Mouse (Mus musculus) liver (tissue): ENCODE results near the gene Mfsd7a.
"Not testable (repeated sequence)": the region's sequence is repeated elsewhere in the genome, so short reads cannot be mapped to it uniquely, and the experiment has no call there.

Experiments
- DNase-seq: peaks from one replicate; pipeline ENCODE4 v3.0.0-alpha.2; 2020; ENCODE audit warnings: mixed read lengths

Mfsd7a gene

DNA sequence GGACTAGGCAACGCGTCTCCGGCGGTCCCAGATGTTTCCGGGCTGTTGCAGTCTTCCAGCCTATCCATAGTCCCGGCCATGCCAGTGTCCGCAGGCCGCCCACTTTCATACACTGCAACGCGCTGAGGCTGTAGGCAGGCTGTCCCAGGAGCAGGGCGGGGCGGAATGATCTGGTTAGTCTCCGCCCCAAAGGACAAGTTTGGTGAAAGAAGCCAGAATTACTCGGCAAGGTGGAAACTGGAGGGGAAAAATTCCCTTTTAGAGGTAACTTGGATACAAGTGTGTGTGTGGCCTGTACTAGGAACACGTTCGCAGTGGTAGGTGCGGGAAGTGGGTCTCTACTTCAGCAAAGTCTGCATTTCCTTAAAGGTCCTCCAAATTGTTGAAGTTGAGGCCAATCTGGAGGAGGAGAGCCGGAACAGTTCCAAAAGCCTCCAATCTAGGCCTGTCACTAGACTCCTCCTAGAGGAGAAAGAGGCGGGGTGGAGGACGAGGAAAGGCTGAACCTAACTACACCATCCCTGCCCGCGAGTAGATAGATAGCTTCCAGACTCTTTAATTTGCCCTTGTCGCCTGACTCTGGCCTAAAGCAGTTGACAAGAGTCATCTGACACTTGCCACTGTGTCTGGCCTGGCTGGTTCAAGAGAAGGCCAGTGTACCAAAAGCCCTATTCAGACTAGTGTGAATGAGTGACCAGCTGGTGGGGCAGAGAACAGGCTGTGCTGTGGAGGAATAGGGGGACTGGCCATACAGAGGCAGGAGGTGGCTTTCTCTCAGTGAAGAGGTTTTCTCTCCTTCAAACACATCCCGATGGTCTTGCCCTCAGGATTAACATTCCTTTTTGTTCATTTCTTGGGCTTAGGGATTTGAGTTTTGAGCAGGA is at the start of gene Mfsd7a:
Gene Mfsd7a (minus strand): TSS at position 107 of the 884 bp plus-strand sequence.
- peak; percentile 75 for DNase-seq

DNA sequence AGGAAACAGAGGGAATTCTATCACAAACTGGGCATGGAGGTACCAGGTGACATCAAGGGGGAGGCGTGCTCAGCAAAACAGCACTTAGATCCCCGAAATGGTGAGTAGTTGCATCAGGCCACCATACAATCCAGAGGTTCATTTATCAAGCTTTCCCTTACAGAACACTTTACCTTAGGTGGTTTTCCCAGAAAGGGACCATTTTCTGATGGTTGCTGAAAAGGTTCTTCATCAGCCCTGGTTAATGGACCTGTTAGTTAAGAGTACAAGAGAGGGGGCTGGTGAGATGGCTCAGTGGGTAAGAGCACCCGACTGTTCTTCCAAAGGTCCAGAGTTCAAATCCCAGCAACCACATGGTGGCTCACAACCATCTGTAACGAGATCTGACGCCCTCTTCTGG is 37.5 kb upstream of the Mfsd7a start:
- DNase-seq, result not testable (repeated sequence)

DNA sequence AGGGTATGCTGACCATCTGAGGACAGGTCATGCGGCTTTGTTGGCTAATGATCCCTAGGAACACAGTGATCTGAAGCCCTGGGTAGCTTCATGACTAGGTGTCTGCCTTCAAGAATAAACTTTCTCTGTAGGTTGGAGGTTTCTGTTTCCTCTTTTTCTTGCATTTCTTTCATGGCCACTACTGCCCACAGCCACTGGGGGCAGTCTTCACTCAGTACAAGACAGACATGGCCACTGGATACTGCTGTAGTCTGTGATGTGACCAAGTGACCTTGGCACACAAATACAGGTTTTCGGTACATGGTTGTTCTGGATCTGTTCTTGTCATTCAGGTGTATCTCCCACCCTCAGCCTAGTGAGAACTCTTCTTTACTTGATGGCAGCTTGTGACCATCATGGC is 36.5 kb upstream of the Mfsd7a start:
- DNase-seq, result peak; percentile 45

DNA sequence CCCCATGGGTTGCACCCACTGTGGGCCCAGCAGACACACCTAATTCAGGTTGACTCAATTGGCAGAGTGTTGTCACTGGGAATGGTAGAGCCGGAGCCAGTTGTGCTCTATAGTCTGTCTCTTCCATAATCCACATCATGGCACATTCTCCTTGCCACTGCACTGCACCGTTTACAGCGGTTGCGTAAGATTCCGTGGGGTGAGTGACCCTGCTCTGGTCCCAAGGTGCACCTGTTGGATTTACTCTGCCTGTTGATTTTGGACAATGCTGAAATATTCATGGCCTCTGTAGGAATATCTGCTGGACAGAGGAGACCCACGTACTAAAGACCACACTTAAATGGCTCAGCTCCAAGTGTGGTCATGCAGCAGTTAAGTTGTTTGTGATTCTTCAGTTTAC is 34.3 kb upstream of the Mfsd7a start:
- DNase-seq, result no peak

DNA sequence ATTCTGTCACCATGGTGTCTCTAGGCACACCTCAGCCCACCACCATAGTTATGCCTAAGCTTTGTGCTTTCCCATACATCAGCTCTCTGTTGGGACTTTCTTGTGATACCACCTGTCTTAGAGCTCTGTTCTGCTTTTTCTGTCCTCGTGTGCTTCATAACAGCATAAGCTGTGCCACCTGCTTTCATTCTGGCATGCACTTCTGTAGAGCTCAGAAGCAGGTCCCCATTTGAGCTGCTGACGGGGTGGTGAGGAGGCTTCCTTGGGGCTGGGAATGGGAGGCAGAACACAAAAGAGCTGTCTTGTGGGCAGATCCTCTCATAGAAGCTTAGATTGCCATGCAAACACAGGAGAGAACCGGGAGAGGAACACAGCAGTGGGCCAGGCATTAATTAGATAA is 27.3 kb upstream of the Mfsd7a start:
- no peak for DNase-seq

DNA sequence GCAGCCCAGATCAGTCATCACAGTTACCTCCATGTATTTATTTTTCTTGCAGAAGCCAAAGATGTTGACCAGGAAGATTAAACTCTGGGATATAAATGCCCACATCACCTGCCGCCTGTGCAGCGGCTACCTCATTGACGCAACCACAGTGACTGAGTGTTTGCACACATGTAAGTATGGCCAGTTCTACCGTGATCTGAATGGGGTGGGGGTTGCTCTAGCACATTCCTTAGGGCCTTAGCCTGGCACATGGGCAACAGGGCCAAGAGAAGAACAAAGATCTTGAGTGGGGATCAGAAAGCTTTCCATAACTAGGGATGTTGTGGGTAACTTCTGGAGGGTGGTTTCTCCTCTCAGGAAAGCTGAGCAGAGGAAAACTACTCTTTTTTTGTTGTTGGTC is 25.0 kb upstream of the Mfsd7a start:
- DNase-seq, result no peak

DNA sequence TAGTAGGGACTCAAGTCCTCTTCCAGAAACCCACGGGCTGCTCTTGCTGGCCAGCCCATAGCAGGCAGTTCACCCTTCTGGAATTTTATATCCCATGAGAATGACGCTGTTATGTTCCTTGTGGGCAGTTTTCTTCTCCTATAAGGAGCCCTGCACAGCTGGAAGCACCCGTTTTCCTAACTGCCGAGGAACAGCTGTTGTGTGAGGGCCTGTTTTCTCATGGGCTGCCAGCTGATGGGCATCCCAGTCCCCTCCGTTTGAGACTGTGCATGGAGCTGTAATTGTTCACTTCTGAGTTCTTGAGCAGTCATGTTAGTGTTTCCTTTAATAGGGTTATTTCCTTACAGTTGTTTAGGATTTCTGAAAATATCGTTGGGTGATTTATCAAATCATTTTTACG is 20.9 kb upstream of the Mfsd7a start:
- DNase-seq, result no peak

DNA sequence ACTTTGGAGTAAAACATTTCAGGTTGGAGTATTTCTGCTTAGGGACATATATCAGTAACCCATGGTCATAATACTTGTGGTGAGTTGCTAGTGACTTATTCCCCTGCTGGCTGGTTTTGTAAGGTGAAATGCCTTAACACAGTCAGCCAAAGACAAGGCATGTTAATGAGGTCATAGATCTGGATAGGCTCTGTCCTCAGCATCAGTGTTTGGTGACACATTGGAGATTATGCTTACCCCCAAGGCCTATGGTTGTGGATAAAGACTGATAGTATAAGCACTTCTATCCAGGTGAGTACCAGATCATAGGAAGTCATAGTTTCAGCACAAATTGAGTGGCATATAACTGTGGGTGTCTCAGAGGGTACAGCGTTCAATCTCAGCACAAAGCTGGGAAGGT is 18.0 kb upstream of the Mfsd7a start:
- DNase-seq, result no peak

DNA sequence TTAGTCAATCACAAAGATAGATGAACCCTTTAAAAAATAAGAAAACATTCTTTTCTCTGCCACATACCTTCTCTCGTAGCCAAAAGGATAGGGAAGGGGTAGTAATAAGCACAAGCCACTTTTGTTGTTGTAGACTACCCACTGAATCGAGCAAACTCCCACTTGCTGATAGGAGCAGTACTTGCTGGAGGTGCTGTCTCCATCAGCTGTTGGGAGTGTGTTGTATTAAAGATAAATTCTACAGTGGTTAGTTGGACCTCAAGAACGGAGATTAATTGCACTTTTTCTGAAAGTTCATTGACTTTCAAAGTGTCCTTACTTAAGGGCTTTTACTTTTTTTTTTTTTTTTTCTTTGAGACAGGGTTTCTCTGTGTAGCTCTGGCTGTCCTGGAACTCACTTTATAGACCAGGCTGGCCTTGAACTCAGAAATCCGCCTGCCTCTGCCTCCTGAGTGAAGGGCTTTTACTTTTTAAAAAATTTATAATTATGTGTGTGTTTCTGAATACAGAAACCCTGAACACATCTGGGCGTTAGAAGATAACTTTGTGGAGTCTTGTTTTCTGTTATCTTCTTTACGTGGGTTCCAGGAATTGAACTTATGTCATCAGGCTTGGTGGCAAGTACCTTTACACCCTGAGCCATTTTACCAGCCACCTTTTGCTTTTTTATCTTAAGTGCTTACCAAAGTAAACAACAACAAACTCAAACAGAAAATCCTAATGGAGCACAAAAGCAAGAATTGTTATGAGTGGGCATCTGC is 16.6 kb upstream of the Mfsd7a start:
- peak; percentile 31 for DNase-seq

DNA sequence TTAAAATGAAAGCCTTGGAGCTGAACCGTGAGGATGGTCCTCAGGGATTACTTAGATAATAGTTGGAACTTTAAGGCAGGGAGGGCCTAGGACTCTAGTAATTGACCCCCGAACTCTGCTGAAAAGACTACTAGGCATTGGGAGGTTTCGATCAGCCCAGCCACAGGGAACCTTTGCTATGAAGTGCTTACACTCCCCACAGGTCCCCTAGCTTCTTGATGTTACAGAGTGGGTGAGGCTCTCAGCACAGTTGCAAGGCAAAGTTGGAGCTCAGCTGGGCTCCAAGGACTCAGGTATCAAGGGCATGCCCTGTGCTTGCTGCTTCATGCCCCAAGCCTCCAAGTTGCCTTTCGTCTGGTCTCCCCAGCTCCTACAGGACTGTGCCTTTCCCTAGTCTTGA is 13.8 kb upstream of the Mfsd7a start:
- peak; percentile 10 for DNase-seq

DNA sequence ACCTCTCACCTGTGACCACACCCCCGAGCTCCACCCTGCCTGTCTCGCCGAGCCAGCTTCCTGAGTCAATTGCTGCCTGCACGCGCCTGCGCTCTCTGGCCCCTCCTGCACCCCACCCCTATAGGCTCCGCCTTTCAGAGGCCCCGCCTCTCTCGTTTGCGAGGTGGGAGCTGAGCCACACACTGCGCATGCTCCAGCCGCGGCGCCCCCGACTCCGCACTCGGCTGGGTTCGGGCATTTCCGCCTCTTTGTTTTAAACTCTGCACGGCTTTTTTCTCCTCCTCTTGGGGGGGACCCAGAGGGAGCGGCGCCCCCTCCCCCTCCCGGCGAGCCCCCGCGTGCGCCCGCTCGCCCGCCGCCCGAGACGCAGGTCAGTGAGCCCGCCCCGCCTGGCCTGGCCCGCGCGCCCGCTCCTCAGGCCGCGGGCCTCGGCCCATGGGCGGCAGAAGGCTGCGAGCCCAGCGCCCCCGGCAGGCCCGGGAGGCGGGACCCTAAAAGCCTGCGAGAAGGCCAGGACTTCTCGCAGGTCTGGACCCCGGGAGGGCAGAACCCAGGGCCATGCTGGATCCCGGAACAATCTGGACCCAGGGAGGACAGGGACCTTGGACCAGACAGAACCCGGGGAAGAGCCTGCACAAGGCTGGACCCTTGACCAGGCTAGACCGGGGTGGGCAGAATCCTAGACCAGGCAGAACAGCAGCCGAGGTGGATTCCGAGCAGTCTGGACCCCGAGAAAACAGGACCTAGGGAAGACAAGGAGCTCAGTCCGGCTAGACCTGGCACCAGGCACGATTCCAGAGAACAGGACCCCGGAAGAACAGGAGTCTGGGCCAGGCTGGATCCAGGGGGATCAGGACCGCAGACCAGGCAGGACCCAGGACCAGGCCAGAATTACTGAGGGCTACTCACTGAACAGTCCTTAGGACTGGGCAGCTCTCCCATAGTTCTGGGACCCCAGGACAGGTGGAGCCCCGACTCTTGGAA is 12.7 kb upstream of the Mfsd7a start, which contains the start of gene Pcgf3:
Gene Pcgf3 (plus strand): TSS at position 151 of the 984 bp plus-strand sequence.
- DNase-seq, result peak; percentile 99

DNA sequence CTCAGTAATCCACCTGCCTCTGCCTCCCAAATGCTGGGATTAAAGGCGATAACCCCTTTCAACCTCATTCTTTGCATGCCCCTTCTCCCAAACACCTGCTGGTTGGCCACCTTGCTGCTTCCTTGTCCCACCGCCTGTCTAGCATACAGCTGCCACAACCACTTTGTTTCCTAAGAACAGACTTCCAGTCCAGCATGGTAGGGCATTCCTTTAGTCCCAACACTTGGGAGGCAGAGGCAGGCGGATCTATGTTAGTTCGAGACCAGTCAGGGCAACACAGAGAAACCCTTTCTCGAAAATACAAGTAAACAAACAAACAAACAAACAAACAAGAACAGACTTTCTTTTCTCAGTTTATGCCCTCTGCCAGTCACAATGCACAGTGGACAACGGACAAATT is 11.8 kb upstream of the Mfsd7a start:
- DNase-seq, result no peak

DNA sequence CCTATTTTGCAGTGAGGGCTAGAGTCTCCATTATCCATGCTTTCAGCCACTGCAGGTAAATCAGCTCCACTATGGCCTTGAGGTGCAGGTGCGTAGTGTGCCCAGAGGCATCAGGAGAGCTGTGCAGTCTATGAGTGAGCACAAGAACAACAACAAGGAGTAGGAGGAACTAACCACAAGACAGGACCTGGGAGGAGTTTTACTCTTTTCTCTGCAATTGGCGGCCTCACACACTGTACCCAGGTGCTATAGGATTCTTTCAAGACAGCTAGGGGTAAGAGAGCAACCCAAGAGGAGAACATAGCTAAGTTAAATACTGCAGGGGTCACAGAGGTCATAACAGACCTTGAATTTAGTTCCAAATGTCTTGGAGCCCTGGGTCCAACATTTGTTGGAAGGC is 10.0 kb upstream of the Mfsd7a start:
- DNase-seq, result no peak

DNA sequence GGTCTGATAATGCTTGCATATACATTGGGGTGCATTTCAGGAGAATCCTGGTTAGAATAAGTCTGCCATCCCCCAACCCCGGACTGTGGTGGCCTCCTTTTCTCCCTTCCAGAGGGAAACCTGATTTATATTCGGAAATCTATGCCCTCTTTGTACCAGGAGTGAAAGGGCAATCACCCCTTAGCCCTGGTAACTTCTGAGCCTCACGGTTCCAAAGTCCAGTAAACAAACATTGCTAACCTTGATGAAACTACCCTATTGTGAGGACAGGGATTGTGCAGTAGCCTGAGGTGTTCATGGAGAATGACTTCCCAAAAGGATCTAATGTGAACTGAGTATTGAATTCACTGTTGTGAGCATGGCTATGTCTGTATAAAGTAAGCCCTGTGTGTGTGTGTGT is 5.4 kb upstream of the Mfsd7a start:
- DNase-seq, result no peak

DNA sequence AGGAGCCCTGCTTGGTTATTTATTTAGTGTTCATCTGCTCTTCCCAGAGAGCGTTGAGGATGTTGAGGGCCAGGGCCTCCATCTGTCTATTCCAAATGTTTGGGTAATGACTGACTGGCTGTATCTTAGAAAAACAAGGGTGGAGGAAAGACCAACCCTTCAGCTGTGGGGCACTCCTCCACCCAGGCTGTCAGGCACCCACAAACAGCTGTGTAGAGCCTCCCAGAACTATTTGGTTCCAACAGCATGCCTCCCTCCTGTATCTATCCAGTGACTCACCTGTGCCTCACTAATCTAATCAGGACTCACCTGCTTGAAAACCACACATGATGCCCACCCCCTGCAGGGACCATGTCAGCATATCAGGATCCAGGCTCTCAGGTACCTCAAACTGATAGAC is 3.7 kb upstream of the Mfsd7a start:
- no peak for DNase-seq

DNA sequence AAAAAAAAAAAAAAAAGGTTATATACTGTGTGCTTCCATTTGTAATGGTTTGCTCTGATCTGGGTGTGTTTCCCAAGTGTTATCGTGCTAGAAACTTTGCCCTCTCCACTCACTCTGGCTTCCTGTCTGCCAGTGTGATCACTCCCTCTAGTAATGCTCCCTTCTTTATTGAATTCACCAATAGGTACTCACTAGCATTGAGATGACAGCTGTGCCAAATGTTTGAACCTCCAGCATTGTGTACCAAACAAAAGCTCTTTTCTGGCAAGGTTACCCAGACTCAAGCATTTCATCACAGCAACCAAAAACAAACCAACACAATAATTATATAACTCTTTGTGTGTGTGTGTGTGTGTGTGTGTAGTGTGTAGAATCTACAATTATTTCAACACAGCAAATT is 2.9 kb upstream of the Mfsd7a start:
- no peak for DNase-seq

DNA sequence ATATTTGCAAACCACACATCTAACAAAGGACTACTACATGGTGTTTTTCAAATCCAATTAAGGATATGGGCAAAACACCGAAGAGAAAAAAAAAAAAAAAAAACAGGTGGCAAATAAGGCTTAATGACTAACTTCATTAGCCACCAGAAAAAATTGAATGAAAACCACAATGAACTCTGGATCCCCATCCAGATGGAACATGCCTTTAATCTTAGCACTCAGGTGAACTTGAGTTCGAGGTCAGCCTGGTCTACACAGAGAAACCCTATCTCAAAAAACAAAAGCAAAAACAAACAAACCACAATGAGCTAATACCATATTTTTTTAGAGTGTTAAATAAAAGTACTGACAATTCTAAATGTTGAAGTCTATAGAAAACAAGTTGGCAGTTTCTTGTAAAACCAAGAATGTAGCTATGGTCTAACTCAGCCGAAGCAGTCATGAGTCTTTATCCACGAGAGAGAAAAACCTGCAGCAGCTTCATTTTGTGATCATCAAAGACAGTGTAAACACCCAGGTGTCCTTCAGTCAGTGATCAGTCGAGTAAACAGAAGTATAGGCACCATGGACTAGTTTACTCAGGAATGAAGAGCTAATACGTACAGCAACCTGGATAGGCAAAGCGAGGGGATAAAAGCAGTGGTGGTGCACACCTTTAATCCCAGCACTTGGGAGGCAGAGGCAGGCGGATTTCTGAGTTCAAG is 2.3 kb upstream of the Mfsd7a start:
- DNase-seq, result no peak

DNA sequence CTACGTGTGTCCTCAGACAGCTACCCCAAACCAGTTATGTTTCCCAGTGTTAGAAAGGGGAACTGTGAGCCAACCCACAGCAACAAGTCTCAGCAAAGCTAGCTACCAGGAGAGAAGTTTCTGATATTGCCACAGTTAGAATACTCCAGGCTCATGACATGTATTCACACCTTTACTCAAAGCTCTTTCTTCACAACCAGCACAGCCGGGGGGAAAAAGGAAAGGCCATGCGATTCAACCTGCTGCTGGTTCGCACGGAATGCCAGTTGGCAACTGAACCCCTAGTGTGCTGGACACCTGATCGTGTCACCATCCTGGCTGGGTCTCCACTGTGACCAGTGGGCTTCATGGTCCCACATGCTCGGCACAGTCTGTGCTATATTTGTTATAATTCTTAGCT is 834 bp downstream of the Mfsd7a start:
- no peak for DNase-seq

DNA sequence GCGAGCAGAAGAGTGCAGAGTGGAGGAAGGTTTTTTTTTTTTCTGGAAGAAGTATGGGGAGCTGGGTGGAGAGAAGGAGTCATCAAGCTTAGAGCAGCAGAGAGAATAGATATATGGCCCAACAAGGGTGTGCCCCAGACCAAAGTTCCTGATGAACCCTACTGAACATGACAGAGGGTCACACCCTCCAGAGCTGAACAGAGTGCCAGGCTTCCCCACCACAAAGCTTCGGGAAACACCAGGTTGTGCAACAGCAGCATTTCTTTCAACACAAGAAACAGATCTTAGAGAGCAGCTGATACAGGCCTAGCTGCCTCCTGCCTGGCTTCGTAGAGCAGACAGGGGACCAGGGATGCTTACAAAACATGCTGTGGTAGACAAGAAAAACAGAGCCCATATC is 1.7 kb downstream of the Mfsd7a start:
- no peak for DNase-seq

DNA sequence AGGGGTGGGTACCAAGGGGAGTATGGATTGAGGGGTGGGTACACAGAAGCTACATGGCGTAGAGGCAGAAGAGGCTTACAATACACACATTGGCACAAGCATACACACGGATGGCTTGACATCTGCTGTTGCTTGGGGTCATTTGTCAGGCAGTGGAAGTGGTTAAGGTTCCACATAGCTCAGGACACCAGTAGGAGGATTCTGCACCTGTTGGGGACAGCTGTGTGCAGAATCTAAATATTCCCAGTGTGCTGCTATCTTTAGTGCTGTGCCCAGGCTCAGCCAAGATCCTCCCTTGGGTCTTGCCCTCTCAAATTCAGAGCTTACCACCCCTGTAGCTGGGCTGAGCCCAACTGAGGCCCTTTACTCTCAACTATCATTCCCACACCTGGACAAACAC is 12.6 kb downstream of the Mfsd7a start:
- no peak for DNase-seq

DNA sequence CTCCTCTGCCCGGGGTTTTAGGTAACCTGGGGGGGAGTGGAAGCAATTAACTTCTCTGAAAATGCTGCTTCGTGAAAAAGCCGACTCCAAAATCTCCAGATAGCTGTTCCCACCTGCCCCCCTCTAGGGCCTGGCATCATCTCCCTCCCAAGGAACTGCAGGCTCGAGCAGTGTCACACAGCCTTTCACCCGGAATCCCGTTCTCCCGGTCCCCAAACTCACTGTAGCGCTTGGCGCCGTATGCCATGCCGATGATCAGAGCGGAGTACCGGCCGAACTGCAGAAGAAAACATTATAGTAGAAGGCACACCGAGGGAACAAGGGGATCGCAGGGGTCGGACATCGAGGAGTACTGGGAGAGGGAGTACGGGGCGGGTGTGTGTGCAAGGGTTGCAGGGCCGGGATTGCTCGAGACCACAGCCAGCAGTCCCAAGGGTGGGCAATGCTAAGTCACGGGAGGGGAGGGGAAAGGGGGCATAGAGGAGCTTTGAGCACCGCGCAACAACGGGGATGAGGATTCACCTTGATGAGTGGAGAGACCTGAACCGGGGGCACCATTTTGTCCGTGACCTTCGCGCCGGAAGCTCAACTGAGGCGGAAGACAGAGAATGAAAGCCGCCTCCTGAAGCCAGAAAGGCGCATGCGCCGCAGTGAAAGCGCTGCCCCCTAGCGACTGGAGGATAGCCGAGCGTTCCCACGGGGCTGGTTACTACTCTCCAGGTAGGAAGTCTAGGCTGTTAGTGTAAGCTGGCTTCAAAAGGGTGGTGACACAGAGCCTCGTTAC is 14.7 kb downstream of the Mfsd7a start, which contains the start of gene Atp5k:
Gene Atp5k (minus strand): TSS at position 645 of the 784 bp plus-strand sequence.
- peak; percentile 93 for DNase-seq
